Mouse (Mus musculus) midbrain, embryonic 11.5 days (tissue): ENCODE results near the gene Casp14. TPM values are rescaled to one million over a fixed set of nuclear protein-coding genes. Genes with fewer than 3 reads are reported as not detected.
"Not testable (repeated sequence)": the region's sequence is repeated elsewhere in the genome, so short reads cannot be mapped to it uniquely, and the experiment has no call there.

Source experiments
- ATAC-seq: fragments of 200-750 bp; cut with Nextera tagmentation; 2 replicates; pipeline ENCODE4 v1.8.0; 2017; ENCODE audit warnings: moderate TSS enrichment, moderate library complexity; ENCODE audit not compliant: low FRiP score
- DNase-seq: peaks from one replicate; pipeline ENCODE4 v3.0.0; 2015; ENCODE audit warnings: low spot score; ENCODE audit errors: missing footprints
- H3K27ac ChIP-seq: fragments of 300-500 bp; sonication (generic); 2 replicates; pipeline ENCODE4 v1.5.1; 2014; ENCODE audit warnings: low read depth, low read length
- H3K27me3 ChIP-seq: fragments of 300-500 bp; sonication (generic); 2 replicates; pipeline ENCODE4 v1.6.1; 2014; ENCODE audit warnings: mild to moderate bottlenecking, low read length, moderate library complexity, mixed read lengths; ENCODE audit not compliant: control insufficient read depth, insufficient read depth
- H3K36me3 ChIP-seq: fragments of 300-500 bp; sonication (generic); 2 replicates; pipeline ENCODE4 v1.6.1; 2014; ENCODE audit warnings: mild to moderate bottlenecking, low read length, moderate library complexity, mixed read lengths; ENCODE audit not compliant: control insufficient read depth, insufficient read depth
- H3K4me1 ChIP-seq: fragments of 300-500 bp; sonication (generic); 2 replicates; pipeline ENCODE4 v1.6.1; 2014; ENCODE audit warnings: low read length; ENCODE audit not compliant: control insufficient read depth, insufficient read depth
- H3K4me2 ChIP-seq: fragments of 300-500 bp; sonication (generic); 2 replicates; pipeline ENCODE4 v1.6.1; 2014; ENCODE audit warnings: mild to moderate bottlenecking, moderate library complexity
- H3K4me3 ChIP-seq: fragments of 300-500 bp; sonication (generic); 2 replicates; pipeline ENCODE4 v1.5.1; 2014; ENCODE audit warnings: low read depth, low read length
- H3K9ac ChIP-seq: fragments of 300-500 bp; sonication (generic); 2 replicates; pipeline ENCODE4 v1.6.1; 2014; ENCODE audit warnings: low read length
- H3K9me3 ChIP-seq: fragments of 300-500 bp; sonication (generic); 2 replicates; pipeline ENCODE4 v1.6.1; 2016; ENCODE audit warnings: low read length; ENCODE audit not compliant: control insufficient read depth
- WGBS: fragments of 180-500 bp; shearing (Covaris S2); extraction: QIAGEN DNeasy Blood & Tissue Kit; methylation state at CpG from one replicate; pipeline ENCODE4 v1.1.7; 2014; 5-methylcytosine and 5-hydroxymethylcytosine counted together
- polyA plus RNA-seq: library from polyadenylated mRNA; unstranded; fragments of >200 nt; fragmentation: Nextera tagmentation; extraction: Ambion mirVana; gene quantifications from 2 replicates; pipeline ENCODE4 v1.2.1, GENCODE M21; 2014

Gene Casp14
- polyA plus RNA-seq, 1 experiment from 2014 or later: not detected

DNA sequence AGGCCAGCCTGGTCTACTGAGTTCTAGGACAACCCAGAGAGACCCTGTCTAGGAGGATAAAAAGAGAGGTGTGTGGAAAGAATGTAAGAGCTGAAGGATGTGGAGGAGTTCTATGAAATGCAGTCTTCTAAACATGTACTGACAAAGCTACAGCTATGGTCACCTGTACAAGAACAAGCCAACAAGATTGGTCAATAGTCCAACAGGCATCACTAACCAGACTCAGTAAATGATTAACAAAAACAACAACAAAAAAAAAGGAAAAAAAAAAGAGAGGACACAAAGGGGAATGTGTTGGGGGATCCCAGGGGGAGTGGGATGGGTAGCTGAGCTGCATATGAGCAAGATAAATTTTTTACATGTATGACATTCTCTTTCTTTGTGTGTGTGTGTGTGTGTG is 7.4 kb downstream of the Casp14 start:
- Histone ChIP-seq H3K9me3 (no peaks in the 10 kb centered on the region), H3K27me3 (no peaks in the 10 kb centered on the region), H3K9ac (no peak overlapping the region), H3K4me1 (no peaks in the 10 kb centered on the region), H3K27ac (no peak overlapping the region), H3K4me3 (no peak overlapping the region), H3K4me2 (no peak overlapping the region), H3K36me3 (no peaks in the 10 kb centered on the region)
- ATAC-seq (no peak), DNase-seq (no peak)

- Histone ChIP-seq H3K27ac (no peak overlapping the region), H3K27me3 (no peaks in the 10 kb centered on the region), H3K4me2 (no peak overlapping the region), H3K4me3 (no peak overlapping the region), H3K9me3 (no peaks in the 10 kb centered on the region), H3K36me3 (no peaks in the 10 kb centered on the region), H3K4me1 (no peaks in the 10 kb centered on the region), H3K9ac (no peak overlapping the region)
- no peak for DNase-seq
- WGBS: 61% methylated on average over 3 of the region's 3 CpGs
- no peak for ATAC-seq
Observed at GRCm38 (mm10) chr10:78700881-78701280, 17.2 kb downstream of the Casp14 start.

GRCm38 (mm10) chr10:78689973-78690372 is 28.1 kb downstream of the Casp14 start:
- ATAC-seq: no peak
- Histone ChIP-seq H3K36me3 (no peaks in the 10 kb centered on the region), H3K4me3 (no peak overlapping the region), H3K9me3 (no peaks in the 10 kb centered on the region), H3K27me3 (no peaks in the 10 kb centered on the region), H3K4me1 (no peaks in the 10 kb centered on the region), H3K27ac (no peak overlapping the region), H3K4me2 (no peak overlapping the region), H3K9ac (no peak overlapping the region)
- no peak for DNase-seq
- 86% methylated on average over 6 of the region's 6 CpGs for WGBS

DNA sequence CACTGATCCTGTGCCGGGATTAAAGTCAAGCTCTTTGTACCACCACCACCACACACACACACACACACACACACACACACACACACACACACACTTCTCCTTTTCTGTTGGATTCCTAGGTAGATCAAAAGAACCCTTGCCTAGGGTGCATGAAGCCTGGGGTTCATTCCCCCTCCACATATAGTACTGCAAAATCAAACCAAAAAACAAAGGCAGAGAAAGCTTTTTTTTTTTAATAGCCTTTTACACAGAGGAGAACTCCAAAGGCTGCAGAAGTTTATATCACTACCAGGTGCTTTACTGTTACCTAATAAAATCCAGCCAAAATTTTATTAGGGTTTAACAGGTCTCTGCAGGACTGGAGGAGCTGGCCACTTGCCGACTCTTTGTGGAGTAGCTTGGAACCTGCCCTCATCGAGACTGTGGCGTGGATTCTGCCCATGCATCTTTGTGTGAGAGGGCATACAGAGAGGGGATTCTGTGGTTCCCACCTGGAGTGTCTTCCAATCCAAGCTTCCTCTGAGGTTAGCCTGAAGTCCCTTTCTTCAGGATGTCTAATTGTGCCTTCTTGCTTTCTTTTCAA is 31.0 kb downstream of the Casp14 start:
- no peak for DNase-seq

GRCm38 (mm10) chr10:78670121-78670520 is 48.0 kb downstream of the Casp14 start:
- ATAC-seq, H3K9ac ChIP-seq, H3K4me1 ChIP-seq, H3K4me3 ChIP-seq, DNase-seq, H3K9me3 ChIP-seq, H3K36me3 ChIP-seq, H3K27ac ChIP-seq, H3K27me3 ChIP-seq, H3K4me2 ChIP-seq: not testable (repeated sequence)
- 27% methylated on average over 1 of the region's 1 CpGs for WGBS

More for the DNA sequence above, 31.0 kb downstream of the Casp14 start:
- no peaks in the 10 kb centered on the region for H3K4me1 ChIP-seq
- 71% methylated on average over 4 of the region's 4 CpGs for WGBS
- no peak overlapping the region for H3K27ac ChIP-seq
- no peak overlapping the region for H3K4me3 ChIP-seq
- no peak for ATAC-seq
- no peak overlapping the region for H3K4me2 ChIP-seq
- no peaks in the 10 kb centered on the region for H3K9me3 ChIP-seq
- no peaks in the 10 kb centered on the region for H3K36me3 ChIP-seq
- no peaks in the 10 kb centered on the region for H3K27me3 ChIP-seq
- no peak overlapping the region for H3K9ac ChIP-seq

DNA sequence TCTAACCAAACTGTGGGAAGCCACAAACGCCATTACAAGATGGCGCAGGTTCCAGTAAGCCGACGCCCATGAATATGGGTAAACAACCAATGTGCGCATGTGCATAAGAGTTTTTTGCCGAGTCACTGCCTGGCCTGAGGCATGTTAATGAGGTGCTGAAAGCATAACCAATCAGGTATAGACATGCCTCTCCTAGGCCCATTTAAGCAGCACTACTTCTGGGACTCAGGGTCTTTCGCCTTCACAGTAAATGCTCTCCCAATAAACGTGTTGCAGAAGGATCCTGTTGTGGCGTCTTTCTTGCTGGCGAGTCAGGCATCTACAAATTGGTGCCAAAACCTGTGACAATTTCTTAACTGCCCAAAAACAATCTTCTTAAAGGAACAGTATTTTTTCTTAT is 51.4 kb downstream of the Casp14 start:
- not testable (repeated sequence) for H3K4me3 ChIP-seq, DNase-seq, H3K27me3 ChIP-seq, H3K4me1 ChIP-seq, H3K27ac ChIP-seq, H3K4me2 ChIP-seq, H3K9ac ChIP-seq, H3K36me3 ChIP-seq, H3K9me3 ChIP-seq, ATAC-seq
- WGBS: 94% methylated on average over 10 of the region's 10 CpGs

GRCm38 (mm10) chr10:78664546-78664945 is 53.5 kb downstream of the Casp14 start:
- Histone ChIP-seq H3K27me3 (no peaks in the 10 kb centered on the region), H3K9me3 (no peaks in the 10 kb centered on the region), H3K4me3 (no peak overlapping the region), H3K4me2 (no peak overlapping the region), H3K36me3 (no peaks in the 10 kb centered on the region), H3K27ac (no peak overlapping the region), H3K4me1 (no peaks in the 10 kb centered on the region), H3K9ac (no peak overlapping the region)
- 91% methylated on average over 1 of the region's 1 CpGs for WGBS
- no peak for DNase-seq
- ATAC-seq: no peak

Other genes with a start within 250 kb of the Casp14 start
- gene Olfr1358, start 200.9 kb downstream of the Casp14 start, polyA plus RNA-seq: not detected in 2 replicates
- 27.1 and 27.5 TPM in 2 replicates for gene Ilvbl, start 143.9 kb downstream of the Casp14 start, polyA plus RNA-seq
- 9.3 and 9.4 TPM in 2 replicates for gene Syde1, start 126.3 kb downstream of the Casp14 start, polyA plus RNA-seq
- gene Olfr1357, start 100.2 kb downstream of the Casp14 start, polyA plus RNA-seq: not detected in 2 replicates
- 0.10 and 0.21 TPM in 2 replicates for gene Ccdc105, start 34.8 kb upstream of the Casp14 start, polyA plus RNA-seq
- 1.1 TPM in 2 replicates for gene Slc1a6, start 62.2 kb upstream of the Casp14 start, polyA plus RNA-seq
- gene Olfr1356, start 133.9 kb upstream of the Casp14 start, polyA plus RNA-seq: not detected in 2 replicates
- gene Olfr1355, start 157.2 kb upstream of the Casp14 start, polyA plus RNA-seq: not detected in 2 replicates
- gene Olfr1354, start 194.9 kb upstream of the Casp14 start, polyA plus RNA-seq: not detected in 2 replicates
- not detected in 2 replicates for gene Olfr8, start 232.3 kb upstream of the Casp14 start, polyA plus RNA-seq
- gene Olfr1353, start 245.0 kb upstream of the Casp14 start, polyA plus RNA-seq: not detected in 2 replicates